Mouse (Mus musculus) heart, embryonic 12.5 days (tissue): ENCODE data around the gene Cnga2. TPM values are rescaled to one million over a fixed set of nuclear protein-coding genes. Genes with fewer than 3 reads are reported as not detected.

Source experiments
- polyA plus RNA-seq: library from polyadenylated mRNA; unstranded; fragments of >200 nt; fragmentation: Nextera tagmentation; extraction: Ambion mirVana; gene quantifications from 2 replicates; pipeline ENCODE4 v1.2.1, GENCODE M21; 2016

Cnga2 gene
- polyA plus RNA-seq, 1 experiment from 2014 or later: not detected

Other genes with a start within 250 kb of the Cnga2 start
- gene Vma21, start 175.9 kb upstream of the Cnga2 start, polyA plus RNA-seq: 52.5 and 54.8 TPM in 2 replicates
- gene Gm1141, start 70.8 kb upstream of the Cnga2 start, polyA plus RNA-seq: 0.17 TPM in 1 of 2 replicates, not detected in the other
- gene Prrg3, start 29.2 kb upstream of the Cnga2 start, polyA plus RNA-seq: 6.0 and 6.3 TPM in 2 replicates
- not detected in 2 replicates for gene Fate1, start 18.9 kb upstream of the Cnga2 start, polyA plus RNA-seq
- gene Magea4, start 230.2 kb downstream of the Cnga2 start, polyA plus RNA-seq: not detected in 2 replicates